Mouse (Mus musculus) heart, postnatal 10 days (tissue): ENCODE measurements at regions not wholly inside any gene's neighbourhood (a gene's known extent, or its start where the extent isn't known, plus 50 kb on each side); places are given as distances from the start of the nearest gene placed in this dataset.

Source experiments
- DNase-seq, 2 experiments: peaks; one replicate each; pipeline ENCODE4 v3.0.0; 2021
- intact Hi-C: fragments of 180-260 bp; cut with DNase I; formaldehyde crosslinking; loops from one replicate; pipeline ENCODE4 v1.15.1; 2025

GRCm38 (mm10) chr6:70714239-70714638 is 77.8 kb downstream of the Rpia start:
- intact Hi-C loops: loop anchor here (1.0 to 5.0 kb wide), 4 partner anchors 37 to 168 kb away; no protein-coding TSS in a partner anchor
- DNase-seq: peak; percentile 60 to 75

- DNase-seq: no peak
- intact Hi-C loops: loop anchor here (1.0 to 5.0 kb wide), 4 partner anchors 38 to 169 kb away; no protein-coding TSS in a partner anchor
Measured at GRCm38 (mm10) chr6:70713665-70714064, 78.4 kb downstream of the Rpia start.

- peak in 1 of 2 experiments; percentile 18 for DNase-seq
- intact Hi-C loops: loop anchor here (5.0 kb wide), 1 partner anchor 169 kb away; no protein-coding TSS in a partner anchor
Measured at GRCm38 (mm10) chr6:70713118-70713517, 78.9 kb downstream of the Rpia start.

GRCm38 (mm10) chr6:70709338-70710055 is 82.5 kb downstream of the Rpia start:
- intact Hi-C loops: loop anchor here (2.0 to 5.0 kb wide), 3 partner anchors 173 to 367 kb away; no protein-coding TSS in a partner anchor
- peak; percentile 69 to 76 for DNase-seq

GRCm38 (mm10) chr6:70695596-70695995 is 96.4 kb downstream of the Rpia start:
- DNase-seq: no peak
- intact Hi-C loops: no loop called here
